7 mouse cellular contexts compared by ENCODE assay signal in genomic region chr7:78846066-78846716, GRCm38 (mm10). TPM values are rescaled to one million over a fixed set of nuclear protein-coding genes. Genes with fewer than 3 reads are reported as not detected.
A peak's percentile ranks its signal among the peaks of the same experiment; 100 is the strongest.
DNase-seq lines count a peak whose midpoint lies in the region; ATAC-seq and TF ChIP-seq lines count a peak whose summit lies in the region.

No protein-coding gene starts in this region.

- TF ChIP-seq POLR2A in testis, adult 2 months (IDR thresholded peaks at IDR 0.05; ENCODE audit: control insufficient read depth, low read depth, low read length): no peak
- peak; percentile 18; the same call in 1 of the 2 replicates for TF ChIP-seq POLR2A in embryonic fibroblast, embryonic 13.5 days (IDR thresholded peaks at IDR 0.05; ENCODE audit: low read depth, low read length)
- no peak for TF ChIP-seq POLR2A in limb, embryonic 14.5 days (IDR thresholded peaks at IDR 0.05; ENCODE audit: borderline replicate concordance, extremely low read depth, insufficient read depth, insufficient read length)

- no peak for DNase-seq in testis, postnatal 14 days (ENCODE audit: low spot score)
- no peak for DNase-seq in limb, embryonic 14.5 days (ENCODE audit: low spot score)
- DNase-seq in gastrocnemius, postnatal 4 days (ENCODE audit: low spot score in 2 of 2): no peak

- ATAC-seq in limb, embryonic 14.5 days (ENCODE audit: low FRiP score, low read depth): no peak
- no peak for ATAC-seq in stomach, embryonic 15.5 days (ENCODE audit: insufficient read depth, low FRiP score, low read depth)
- no peak for ATAC-seq in cerebellum, adult (ENCODE audit: insufficient number of reproducible peaks, low FRiP score, low TSS enrichment)

- peak overlapping the region; percentile 94 for H3K4me3 ChIP-seq in testis, adult 2 months (ENCODE audit: control insufficient read depth, low read depth, low read length)
- peak overlapping the region; percentile 65 for H3K4me3 ChIP-seq in embryonic fibroblast, embryonic 13.5 days (ENCODE audit: insufficient read depth, low read length)
- peak overlapping the region; percentile 87 for H3K4me3 ChIP-seq in limb, embryonic 14.5 days (replicated peaks; ENCODE audit: low read length)
- peak overlapping the region; percentile 84 for H3K4me3 ChIP-seq in stomach, embryonic 15.5 days (replicated peaks)

- 35% methylated on average over 12 of the region's 12 CpGs for WGBS in limb, embryonic 14.5 days
- 33% methylated on average over 12 of the region's 12 CpGs for WGBS in stomach, embryonic 15.5 days

- no peak overlapping the region for H3K27ac ChIP-seq in testis, adult 2 months (ENCODE audit: control insufficient read depth, insufficient read depth, low read depth, low read length)
- H3K27ac ChIP-seq in embryonic fibroblast, embryonic 13.5 days (ENCODE audit: insufficient read depth, low read length): peak overlapping the region; percentile 1; the same call in 1 of the 2 replicates
- no peak overlapping the region for H3K27ac ChIP-seq in limb, embryonic 14.5 days (replicated peaks; ENCODE audit: low read depth, low read length)
- no peak overlapping the region for H3K27ac ChIP-seq in stomach, embryonic 15.5 days

- H3K36me3 ChIP-seq in testis, adult 2 months (ENCODE audit: control insufficient read depth, insufficient read depth, low read length): peaks cover 1% of the 10 kb centered on the region
- H3K36me3 ChIP-seq in limb, embryonic 14.5 days (ENCODE audit: control insufficient read depth, insufficient read depth, low read length): peaks cover 31% of the 10 kb centered on the region
- peaks cover 15% of the 10 kb centered on the region for H3K36me3 ChIP-seq in stomach, embryonic 15.5 days

- peak overlapping the region; percentile 60 for H3K4me2 ChIP-seq in limb, embryonic 14.5 days (replicated peaks; ENCODE audit: low read depth, low read length, severe bottlenecking)
- peak overlapping the region; percentile 60 for H3K4me2 ChIP-seq in stomach, embryonic 15.5 days

- no peaks in the 10 kb centered on the region for H3K9me3 ChIP-seq in limb, embryonic 14.5 days (ENCODE audit: control insufficient read depth, low read length)
- no peaks in the 10 kb centered on the region for H3K9me3 ChIP-seq in stomach, embryonic 15.5 days

- no peak for TF ChIP-seq CTCF in testis, adult 2 months (IDR thresholded peaks at IDR 0.05; ENCODE audit: control insufficient read depth, insufficient read depth, insufficient replicate concordance, low read depth, low read length)
- no peak for TF ChIP-seq CTCF in embryonic fibroblast, embryonic 13.5 days (IDR thresholded peaks at IDR 0.05; ENCODE audit: borderline replicate concordance, insufficient read depth, low read length)

- peak overlapping the region; percentile 89 for H3K9ac ChIP-seq in limb, embryonic 14.5 days (ENCODE audit: low read depth, low read length, severe bottlenecking)
- peak overlapping the region; percentile 80 for H3K9ac ChIP-seq in stomach, embryonic 15.5 days

- no peaks in the 10 kb centered on the region for H3K27me3 ChIP-seq in testis, adult 2 months (ENCODE audit: control insufficient read depth, insufficient read depth, low read length)
- no peaks in the 10 kb centered on the region for H3K27me3 ChIP-seq in limb, embryonic 14.5 days (ENCODE audit: control insufficient read depth, insufficient read depth, low read length)
- H3K27me3 ChIP-seq in stomach, embryonic 15.5 days (replicated peaks): no peaks in the 10 kb centered on the region

- peaks cover 7% of the 10 kb centered on the region for H3K4me1 ChIP-seq in testis, adult 2 months (ENCODE audit: control insufficient read depth, insufficient read depth, low read length)
- H3K4me1 ChIP-seq in embryonic fibroblast, embryonic 13.5 days (ENCODE audit: control insufficient read depth, insufficient read depth, low read length): peaks cover 2% of the 10 kb centered on the region; the same call in 1 of the 2 replicates
- peaks cover 7% of the 10 kb centered on the region for H3K4me1 ChIP-seq in limb, embryonic 14.5 days (ENCODE audit: control insufficient read depth, insufficient read depth, low read length)
- no peaks in the 10 kb centered on the region for H3K4me1 ChIP-seq in stomach, embryonic 15.5 days

RNA-seq across cellular contexts. Expression of gene Det1, which starts 0.9 kb away (rescaled TPM):
- 13.6 and 14.8 TPM in 2 replicates for polyA plus RNA-seq in testis, adult 2 months (2012; rRNA removed)
- 9.9 and 12.5 TPM in 2 replicates for polyA plus RNA-seq in embryonic fibroblast, embryonic 13.5 days (2011; ENCODE audit: insufficient read length, low read depth, missing spikeins)
- 18.6 and 24.3 TPM in 2 replicates for polyA plus RNA-seq in limb, embryonic 14.5 days (2012; rRNA removed)
- 15.6 and 19.4 TPM in 2 replicates for polyA plus RNA-seq in limb, embryonic 14.5 days (2014; fragmentation: Nextera tagmentation; extraction: Ambion mirVana)
- polyA plus RNA-seq in stomach, embryonic 15.5 days (2015; fragmentation: Nextera tagmentation; extraction: Ambion mirVana): 15.6 and 18.0 TPM in 2 replicates
- total RNA-seq in gastrocnemius, postnatal 4 days (2021): 1 to 10 TPM; 9.0 TPM

RNA-seq across cellular contexts. Expression of gene Aen, which starts 49.5 kb away (rescaled TPM):
- polyA plus RNA-seq in testis, adult 2 months (2012; rRNA removed): 9.3 and 10.3 TPM in 2 replicates
- polyA plus RNA-seq in embryonic fibroblast, embryonic 13.5 days (2011; ENCODE audit: insufficient read length, low read depth, missing spikeins): 90.3 and 122 TPM in 2 replicates
- polyA plus RNA-seq in limb, embryonic 14.5 days (2012; rRNA removed): 26.1 and 29.2 TPM in 2 replicates
- 33.8 and 34.1 TPM in 2 replicates for polyA plus RNA-seq in limb, embryonic 14.5 days (2014; fragmentation: Nextera tagmentation; extraction: Ambion mirVana)
- 37.9 and 39.8 TPM in 2 replicates for polyA plus RNA-seq in stomach, embryonic 15.5 days (2015; fragmentation: Nextera tagmentation; extraction: Ambion mirVana)
- total RNA-seq in gastrocnemius, postnatal 4 days (2021): 10 to 100 TPM; 20.5 to 20.6 TPM
